Mouse (Mus musculus) 416B (cell line): ENCODE data around the gene Soat1.
"Not testable (repeated sequence)": the region's sequence is repeated elsewhere in the genome, so short reads cannot be mapped to it uniquely, and the experiment has no call there.

Experiments used
- DNase-seq: peaks from one replicate; pipeline ENCODE4 v3.0.0; 2011; ENCODE audit warnings: low read depth

Soat1 gene

GRCm38 (mm10) chr1:156473961-156474503, at the start of gene Soat1:
Gene Soat1, minus strand, starts transcription at chr1:156474331.
- peak; percentile 97 for DNase-seq

- DNase-seq = not testable (repeated sequence)
These were observed 49.7 kb upstream of the Soat1 start, which contains the start of gene Gm10031 for GRCm38 (mm10) chr1:156523842-156524241. Gene Gm10031, plus strand, starts transcription at chr1:156524012.

- peak; percentile 77 for DNase-seq
These were observed 47.8 kb upstream of the Soat1 start for GRCm38 (mm10) chr1:156521796-156522517.

- DNase-seq = no peak
These were observed 46.1 kb upstream of the Soat1 start for GRCm38 (mm10) chr1:156520136-156520780.

- peak; percentile 79 for DNase-seq
These were observed 33.6 kb upstream of the Soat1 start for GRCm38 (mm10) chr1:156507753-156508152.

GRCm38 (mm10) chr1:156505901-156506300, 31.8 kb upstream of the Soat1 start:
- DNase-seq = no peak

GRCm38 (mm10) chr1:156504945-156505523, 30.9 kb upstream of the Soat1 start:
- DNase-seq = peak; percentile 31

GRCm38 (mm10) chr1:156496910-156497309, 22.8 kb upstream of the Soat1 start:
- no peak for DNase-seq

- no peak for DNase-seq
These were observed 20.9 kb upstream of the Soat1 start for GRCm38 (mm10) chr1:156495025-156495424.

GRCm38 (mm10) chr1:156491226-156491796, 17.2 kb upstream of the Soat1 start:
- peak; percentile 52 for DNase-seq

GRCm38 (mm10) chr1:156488031-156488430, 13.9 kb upstream of the Soat1 start:
- DNase-seq = no peak

GRCm38 (mm10) chr1:156487498-156487897, 13.4 kb upstream of the Soat1 start:
- DNase-seq = no peak

GRCm38 (mm10) chr1:156481826-156482225, 7.7 kb upstream of the Soat1 start:
- DNase-seq = no peak

- DNase-seq = no peak
These were observed 2.4 kb upstream of the Soat1 start for GRCm38 (mm10) chr1:156476535-156476934.

GRCm38 (mm10) chr1:156476016-156476415, 1.9 kb upstream of the Soat1 start:
- DNase-seq = no peak

GRCm38 (mm10) chr1:156474854-156475253, 723 bp upstream of the Soat1 start:
- no peak for DNase-seq

GRCm38 (mm10) chr1:156473003-156473402, 1.1 kb downstream of the Soat1 start:
- peak; percentile 56 for DNase-seq

GRCm38 (mm10) chr1:156471955-156472354, 2.2 kb downstream of the Soat1 start:
- no peak for DNase-seq

GRCm38 (mm10) chr1:156471071-156471470, 3.1 kb downstream of the Soat1 start:
- DNase-seq = peak; percentile 67

GRCm38 (mm10) chr1:156470557-156470956, 3.6 kb downstream of the Soat1 start:
- no peak for DNase-seq

- DNase-seq = peak; percentile 46
These were observed 5.6 kb downstream of the Soat1 start for GRCm38 (mm10) chr1:156468576-156468975.

GRCm38 (mm10) chr1:156467655-156468255, 6.4 kb downstream of the Soat1 start:
- no peak for DNase-seq
